Mouse (Mus musculus) neural tube, embryonic 13.5 days (tissue): Measurements from ENCODE around the gene Armc6. TPM values are rescaled to one million over a fixed set of nuclear protein-coding genes. Genes with fewer than 3 reads are reported as not detected.

Experiments
- ATAC-seq: fragments of 200-750 bp; cut with Nextera tagmentation; 2 replicates; pipeline ENCODE4 v1.8.0; 2017; ENCODE audit warnings: low read depth, mild to moderate bottlenecking, moderate TSS enrichment, moderate library complexity
- H3K27ac ChIP-seq: fragments of 300-500 bp; sonication (generic); replicated peaks from 2 replicates; pipeline ENCODE4 v1.5.1; 2015; ENCODE audit warnings: moderate library complexity, mild to moderate bottlenecking, inconsistent platforms
- H3K27me3 ChIP-seq: fragments of 300-500 bp; sonication (generic); 2 replicates; pipeline ENCODE4 v1.6.1; 2015; ENCODE audit warnings: mild to moderate bottlenecking, inconsistent platforms
- H3K36me3 ChIP-seq: fragments of 300-500 bp; sonication (generic); 2 replicates; pipeline ENCODE4 v1.6.1; 2015; ENCODE audit warnings: mild to moderate bottlenecking, inconsistent platforms
- H3K4me1 ChIP-seq: fragments of 300-500 bp; sonication (generic); replicated peaks from 2 replicates; pipeline ENCODE4 v1.6.1; 2015; ENCODE audit warnings: inconsistent platforms
- H3K4me2 ChIP-seq: fragments of 300-500 bp; sonication (generic); 2 replicates; pipeline ENCODE4 v1.6.1; 2015; ENCODE audit warnings: inconsistent platforms, mild to moderate bottlenecking, moderate library complexity
- H3K4me3 ChIP-seq: fragments of 300-500 bp; sonication (generic); 2 replicates; pipeline ENCODE4 v1.5.1; 2015; ENCODE audit warnings: mild to moderate bottlenecking, inconsistent platforms
- H3K9ac ChIP-seq: fragments of 300-500 bp; sonication (generic); 2 replicates; pipeline ENCODE4 v1.6.1; 2015; ENCODE audit warnings: moderate library complexity, mild to moderate bottlenecking, inconsistent platforms
- H3K9me3 ChIP-seq: fragments of 300-500 bp; sonication (generic); 2 replicates; pipeline ENCODE4 v1.6.1; 2016; ENCODE audit warnings: inconsistent platforms
- WGBS: fragments of 180-500 bp; shearing (Covaris S2); methylation state at CpG from one replicate; pipeline ENCODE4 v1.1.7; 2015; 5-methylcytosine and 5-hydroxymethylcytosine counted together
- polyA plus RNA-seq: library from polyadenylated mRNA; unstranded; fragments of >200 nt; fragmentation: Nextera tagmentation; extraction: Ambion mirVana; gene quantifications from 2 replicates; pipeline ENCODE4 v1.2.1, GENCODE M21; 2015

The Armc6 gene
- polyA plus RNA-seq, 1 experiment from 2014 or later: 85.7 TPM

- Histone ChIP-seq H3K4me1 (no peaks in the 10 kb centered on the region), H3K4me3 (no peak overlapping the region), H3K36me3 (peaks cover 41% of the 10 kb centered on the region), H3K9ac (no peak overlapping the region), H3K9me3 (no peaks in the 10 kb centered on the region), H3K27ac (no peak overlapping the region), H3K4me2 (no peak overlapping the region), H3K27me3 (no peaks in the 10 kb centered on the region)
- no peak for ATAC-seq
- WGBS: 84% methylated on average over 3 of the region's 3 CpGs
These were observed 33.4 kb upstream of the Armc6 start for GRCm38 (mm10) chr8:70267674-70268073.

- ATAC-seq: no peak
- no peak overlapping the region for H3K9ac ChIP-seq
- H3K9me3 ChIP-seq: no peaks in the 10 kb centered on the region
- peaks cover 100% of the 10 kb centered on the region for H3K36me3 ChIP-seq
- H3K4me2 ChIP-seq: no peak overlapping the region
- 90% methylated on average over 2 of the region's 2 CpGs for WGBS
- no peaks in the 10 kb centered on the region for H3K4me1 ChIP-seq
- no peak overlapping the region for H3K27ac ChIP-seq
- H3K27me3 ChIP-seq: no peaks in the 10 kb centered on the region
- H3K4me3 ChIP-seq: no peak overlapping the region
These were observed 24.8 kb upstream of the Armc6 start for GRCm38 (mm10) chr8:70259043-70259442.

DNA sequence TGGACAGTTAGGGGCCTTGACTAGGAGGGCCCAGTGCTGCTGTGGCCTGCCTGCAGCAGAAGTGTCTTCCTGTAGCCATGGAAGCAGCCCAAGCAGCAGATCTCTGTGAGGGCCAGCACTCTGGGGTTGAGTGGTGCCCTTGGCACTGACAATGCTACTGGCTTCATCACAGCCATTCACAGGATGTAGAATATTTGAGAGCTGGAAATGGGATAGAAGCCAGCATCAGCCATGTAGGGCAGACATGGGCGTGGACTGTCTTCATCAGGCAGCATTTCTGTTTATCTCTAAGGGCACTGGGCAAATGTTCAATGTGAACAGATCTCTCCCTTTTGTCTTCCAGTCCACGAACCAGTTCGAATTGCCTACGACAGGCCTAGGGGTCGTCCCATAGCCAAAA, 24.3 kb upstream of the Armc6 start:
- H3K36me3 ChIP-seq: peaks cover 100% of the 10 kb centered on the region

DNA sequence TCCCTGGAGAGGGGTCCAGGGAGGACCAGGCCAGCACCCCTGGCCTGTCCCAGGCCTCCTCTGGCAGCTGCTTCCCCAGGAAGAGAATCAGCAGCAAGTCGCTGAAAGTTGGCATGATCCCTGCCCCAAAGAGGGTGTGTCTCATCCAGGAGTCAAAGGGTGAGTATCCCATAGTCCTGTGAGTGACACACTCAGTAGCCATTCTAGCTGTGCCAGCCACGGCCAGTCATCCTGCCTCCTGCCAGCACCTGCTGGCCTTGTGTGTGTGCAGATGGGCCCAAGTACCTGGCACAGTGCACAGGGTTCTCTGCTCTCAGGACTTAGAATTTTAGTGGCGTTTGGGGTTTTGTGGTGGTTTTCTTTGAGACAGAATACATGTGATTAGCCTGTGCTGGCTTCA, 23.2 kb upstream of the Armc6 start:
- Histone ChIP-seq H3K4me2 (no peak overlapping the region), H3K9ac (no peak overlapping the region), H3K27ac (no peak overlapping the region), H3K36me3 (peaks cover 100% of the 10 kb centered on the region), H3K9me3 (no peaks in the 10 kb centered on the region), H3K4me1 (no peaks in the 10 kb centered on the region), H3K4me3 (no peak overlapping the region), H3K27me3 (no peaks in the 10 kb centered on the region)
- WGBS: 89% methylated on average over 3 of the region's 3 CpGs
- ATAC-seq: no peak

More for the DNA sequence above, 24.3 kb upstream of the Armc6 start:
- no peak for ATAC-seq
- 95% methylated on average over 5 of the region's 5 CpGs for WGBS
- Histone ChIP-seq H3K9ac (no peak overlapping the region), H3K4me2 (no peak overlapping the region), H3K27ac (no peak overlapping the region), H3K4me3 (no peak overlapping the region), H3K9me3 (no peaks in the 10 kb centered on the region), H3K4me1 (no peaks in the 10 kb centered on the region), H3K27me3 (no peaks in the 10 kb centered on the region)

- H3K9ac ChIP-seq: no peak overlapping the region
- H3K4me1 ChIP-seq: no peaks in the 10 kb centered on the region
- H3K27me3 ChIP-seq: no peaks in the 10 kb centered on the region
- 86% methylated on average over 1 of the region's 1 CpGs for WGBS
- no peak for ATAC-seq
- no peak overlapping the region for H3K4me2 ChIP-seq
- H3K9me3 ChIP-seq: no peaks in the 10 kb centered on the region
- no peak overlapping the region for H3K4me3 ChIP-seq
- H3K36me3 ChIP-seq: peaks cover 100% of the 10 kb centered on the region
- H3K27ac ChIP-seq: no peak overlapping the region
These were observed 20.4 kb upstream of the Armc6 start for GRCm38 (mm10) chr8:70254628-70255027.

GRCm38 (mm10) chr8:70247841-70248240, 13.6 kb upstream of the Armc6 start:
- ATAC-seq: no peak
- WGBS: 92% methylated on average over 3 of the region's 3 CpGs
- H3K4me3 ChIP-seq: no peak overlapping the region
- H3K36me3 ChIP-seq: peaks cover 88% of the 10 kb centered on the region
- H3K27me3 ChIP-seq: no peaks in the 10 kb centered on the region
- H3K9ac ChIP-seq: no peak overlapping the region
- H3K27ac ChIP-seq: no peak overlapping the region
- H3K4me1 ChIP-seq: peaks cover 17% of the 10 kb centered on the region
- H3K4me2 ChIP-seq: no peak overlapping the region
- no peaks in the 10 kb centered on the region for H3K9me3 ChIP-seq

GRCm38 (mm10) chr8:70246622-70247021, 12.4 kb upstream of the Armc6 start:
- Histone ChIP-seq H3K9me3 (no peaks in the 10 kb centered on the region), H3K27ac (no peak overlapping the region), H3K36me3 (peaks cover 88% of the 10 kb centered on the region), H3K27me3 (no peaks in the 10 kb centered on the region), H3K4me1 (peaks cover 17% of the 10 kb centered on the region), H3K9ac (no peak overlapping the region), H3K4me3 (no peak overlapping the region), H3K4me2 (no peak overlapping the region)
- WGBS: 92% methylated on average over 6 of the region's 6 CpGs
- ATAC-seq: no peak

GRCm38 (mm10) chr8:70240642-70241041, 6.4 kb upstream of the Armc6 start:
- H3K4me1 ChIP-seq: peaks cover 27% of the 10 kb centered on the region
- H3K9me3 ChIP-seq: no peaks in the 10 kb centered on the region
- H3K27ac ChIP-seq: no peak overlapping the region
- no peak for ATAC-seq
- no peak overlapping the region for H3K9ac ChIP-seq
- no peaks in the 10 kb centered on the region for H3K27me3 ChIP-seq
- peaks cover 87% of the 10 kb centered on the region for H3K36me3 ChIP-seq
- no peak overlapping the region for H3K4me2 ChIP-seq
- no peak overlapping the region for H3K4me3 ChIP-seq
- WGBS: 91% methylated on average over 5 of the region's 5 CpGs

DNA sequence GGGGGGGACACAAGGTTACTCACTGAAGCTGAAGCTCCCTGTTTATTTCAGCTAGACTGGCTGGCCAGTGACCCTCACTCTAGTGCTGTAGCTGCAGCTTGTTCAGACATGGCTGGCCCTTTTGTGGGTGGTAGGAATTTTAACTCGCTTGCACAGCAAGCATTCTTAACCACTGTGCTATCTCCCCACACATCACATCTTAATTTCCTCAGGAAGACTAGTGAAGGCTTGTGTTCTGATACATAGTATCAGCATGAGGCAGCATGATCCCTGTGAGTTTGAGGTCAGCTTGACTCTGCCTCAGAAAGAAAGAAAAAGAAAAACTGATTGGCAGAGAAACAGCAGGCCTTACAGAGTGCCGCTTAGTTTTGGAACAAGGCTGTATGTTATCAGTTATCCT, 3.6 kb upstream of the Armc6 start:
- Histone ChIP-seq H3K27me3 (no peaks in the 10 kb centered on the region), H3K9ac (no peak overlapping the region)

DNA sequence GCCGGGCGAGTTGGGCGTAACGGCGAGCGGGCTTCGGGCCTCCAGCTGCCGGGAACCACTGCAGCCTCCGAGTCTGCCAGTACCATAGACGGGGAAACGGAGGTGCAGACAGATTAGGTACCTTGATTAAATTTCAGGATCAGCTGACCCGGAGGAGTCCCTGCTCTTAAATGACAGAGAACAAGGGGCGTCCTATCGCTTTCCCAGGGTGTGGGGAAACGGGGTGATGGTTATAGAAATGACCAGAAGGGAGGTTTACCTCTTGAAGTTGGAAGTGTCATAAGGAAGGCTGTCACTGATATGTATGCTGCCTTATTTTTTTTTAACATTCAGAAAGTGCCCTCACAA, 489 bp upstream of the Armc6 start:
- peak overlapping the region; percentile 90 for H3K4me2 ChIP-seq
- H3K4me1 ChIP-seq: peaks cover 39% of the 10 kb centered on the region
- H3K9ac ChIP-seq: peak overlapping the region; percentile 85
- H3K4me3 ChIP-seq: peak overlapping the region; percentile 71
- H3K27ac ChIP-seq: peak overlapping the region; percentile 96
- no peak for ATAC-seq
- WGBS: under 1% methylated on average over 15 of the region's 15 CpGs
- H3K36me3 ChIP-seq: peaks cover 49% of the 10 kb centered on the region
- H3K9me3 ChIP-seq: no peaks in the 10 kb centered on the region
- no peaks in the 10 kb centered on the region for H3K27me3 ChIP-seq

More for the DNA sequence above, 3.6 kb upstream of the Armc6 start:
- no peak overlapping the region for H3K4me2 ChIP-seq
- no peak overlapping the region for H3K4me3 ChIP-seq
- WGBS: 92% methylated on average over 2 of the region's 2 CpGs
- no peak for ATAC-seq
- no peaks in the 10 kb centered on the region for H3K9me3 ChIP-seq
- peaks cover 64% of the 10 kb centered on the region for H3K36me3 ChIP-seq
- no peak overlapping the region for H3K27ac ChIP-seq
- H3K4me1 ChIP-seq: peaks cover 31% of the 10 kb centered on the region

GRCm38 (mm10) chr8:70233606-70234005, 660 bp downstream of the Armc6 start:
- Histone ChIP-seq H3K36me3 (peaks cover 50% of the 10 kb centered on the region), H3K4me2 (peak overlapping the region; percentile 90), H3K27ac (peak overlapping the region; percentile 96), H3K9me3 (no peaks in the 10 kb centered on the region), H3K4me3 (peak overlapping the region; percentile 71), H3K4me1 (peaks cover 39% of the 10 kb centered on the region), H3K27me3 (no peaks in the 10 kb centered on the region), H3K9ac (peak overlapping the region; percentile 85)
- WGBS: 6% methylated on average over 13 of the region's 13 CpGs
- ATAC-seq: peak; percentile 48

- H3K9me3 ChIP-seq: no peaks in the 10 kb centered on the region
- WGBS: 96% methylated on average over 9 of the region's 9 CpGs
- no peaks in the 10 kb centered on the region for H3K27me3 ChIP-seq
- no peak overlapping the region for H3K27ac ChIP-seq
- H3K4me1 ChIP-seq: peaks cover 27% of the 10 kb centered on the region
- no peak overlapping the region for H3K4me2 ChIP-seq
- peaks cover 46% of the 10 kb centered on the region for H3K36me3 ChIP-seq
- H3K4me3 ChIP-seq: no peak overlapping the region
- ATAC-seq: no peak
- H3K9ac ChIP-seq: no peak overlapping the region
These were observed 3.4 kb downstream of the Armc6 start for GRCm38 (mm10) chr8:70230837-70231236.

- Histone ChIP-seq H3K4me2 (no peak overlapping the region), H3K9ac (no peak overlapping the region), H3K4me3 (no peak overlapping the region), H3K4me1 (peaks cover 10% of the 10 kb centered on the region), H3K9me3 (no peaks in the 10 kb centered on the region), H3K27me3 (no peaks in the 10 kb centered on the region), H3K36me3 (peaks cover 74% of the 10 kb centered on the region), H3K27ac (no peak overlapping the region)
- 17% methylated on average over 4 of the region's 4 CpGs for WGBS
- ATAC-seq: peak; percentile 45; the same call in 1 of the 2 replicates
These were observed 6.3 kb downstream of the Armc6 start for GRCm38 (mm10) chr8:70227997-70228396.
